Comparison of ENCODE assay signal across 8 mouse cellular contexts in the genomic region with DNA sequence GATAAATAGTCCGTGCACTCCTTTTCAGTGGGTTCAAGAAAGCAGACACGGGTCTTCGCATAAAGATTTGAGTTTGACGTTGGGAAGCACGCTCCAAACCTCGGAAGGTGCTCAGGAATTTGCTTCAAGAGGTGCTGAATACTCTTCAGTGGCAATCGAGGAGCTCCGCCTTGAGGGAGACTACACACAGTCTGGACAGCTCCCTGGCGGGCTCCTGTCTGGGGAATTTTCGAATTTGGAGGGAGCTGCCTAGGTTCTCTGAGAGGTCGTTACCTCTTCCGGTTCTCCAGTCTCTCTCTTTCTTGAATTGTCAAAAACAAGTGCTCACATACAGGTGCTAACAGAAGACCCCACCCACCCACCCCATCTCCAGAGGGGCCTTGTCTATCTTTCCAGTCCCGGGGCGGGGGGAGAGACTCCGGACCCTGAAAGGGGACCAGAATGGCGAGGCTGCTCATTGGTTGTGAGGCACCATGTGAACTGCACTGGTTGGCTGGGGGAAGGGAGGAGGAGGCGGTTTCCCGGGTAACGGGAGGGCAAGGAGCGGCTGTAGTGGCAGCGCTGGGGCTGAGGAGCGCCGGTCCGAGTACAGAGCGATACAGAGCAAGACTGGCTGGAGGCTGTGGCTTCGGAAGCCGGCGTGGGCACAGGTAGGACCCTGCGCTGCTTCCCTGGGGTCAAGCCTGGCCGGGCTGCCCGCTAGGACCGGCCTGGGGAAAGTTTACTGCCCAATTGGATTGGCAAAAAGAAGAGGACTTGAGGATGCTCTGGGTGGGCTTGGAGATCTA. TPM values are rescaled to one million over a fixed set of nuclear protein-coding genes. Genes with fewer than 3 reads are reported as not detected.
DNase-seq lines count a peak whose midpoint lies in the region; ATAC-seq and TF ChIP-seq lines count a peak whose summit lies in the region.

No protein-coding gene starts in this region.

- H3K36me3 ChIP-seq in intestine, postnatal 0 days (ENCODE audit: control insufficient read depth, insufficient read depth): no peaks in the 10 kb centered on the region

- peak overlapping the region; percentile 48 for H3K4me2 ChIP-seq in intestine, postnatal 0 days (replicated peaks; ENCODE audit: low read depth)

- ATAC-seq in activated CD4-positive, CD25-positive, alpha-beta regulatory T cell, adult 4 months: peak; percentile 81
- peak; percentile 49 for ATAC-seq in granulocyte monocyte progenitor cell, adult 5-6 weeks (replicated peaks; ENCODE audit: poor library complexity, severe bottlenecking)
- ATAC-seq in intestine, postnatal 0 days: 0 out of 2 replicates have a peak, but pooled peaks have one; percentile 41
- ATAC-seq in megakaryocyte-erythroid progenitor cell, adult 5-6 weeks (replicated peaks; ENCODE audit: low FRiP score, low TSS enrichment, poor library complexity, severe bottlenecking): peak; percentile 67; the same call in 1 of the 2 replicates

- H3K27ac ChIP-seq in intestine, postnatal 0 days (ENCODE audit: low read depth, low read length): no peak overlapping the region

- DNase-seq in cerebellum, postnatal 4 days (ENCODE audit: low spot score in 2 of 2): peak; percentile 76 to 84
- peak; percentile 86 to 91 for DNase-seq in left cerebral cortex, postnatal 10 days (ENCODE audit: extremely low spot score in 1 of 2, low spot score in 2 of 2)
- peak; percentile 88 for DNase-seq in right cerebral cortex, postnatal 25 days
- no peak for DNase-seq in c-Kit-positive CD71-positive TER-119-positive erythroid progenitor cells, embryonic 14.5 days (ENCODE audit: low spot score)

- intact Hi-C loops in left cerebral cortex, postnatal 10 days (cut with DNase I): loop anchor here (2.0 kb wide), 1 partner anchor 162 kb away; no protein-coding TSS in a partner anchor

- no peak for TF ChIP-seq CTCF in intestine, postnatal 0 days (IDR thresholded peaks at IDR 0.05; ENCODE audit: low read depth)

- H3K9ac ChIP-seq in intestine, postnatal 0 days (ENCODE audit: low read depth, low read length): no peak overlapping the region

- H3K27me3 ChIP-seq in intestine, postnatal 0 days (replicated peaks; ENCODE audit: control insufficient read depth, insufficient read depth, low read length): peaks cover 30% of the 10 kb centered on the region

- H3K4me3 ChIP-seq in intestine, postnatal 0 days (ENCODE audit: low read depth, low read length): peak overlapping the region; percentile 15

- 4% methylated on average over 32 of the region's 32 CpGs for WGBS in intestine, postnatal 0 days

- H3K4me1 ChIP-seq in intestine, postnatal 0 days (replicated peaks; ENCODE audit: control insufficient read depth, insufficient read depth, low read length): no peaks in the 10 kb centered on the region; the same call in 1 of the 2 replicates

- H3K9me3 ChIP-seq in intestine, postnatal 0 days (ENCODE audit: control insufficient read depth): no peaks in the 10 kb centered on the region

RNA-seq across cellular contexts. Expression of a gene that starts 50.2 kb away (rescaled TPM):
- 10 to 100 TPM; 14.2 to 16.6 TPM for polyA plus RNA-seq in activated CD4-positive, CD25-positive, alpha-beta regulatory T cell, adult 4 months (2017; shearing (Covaris generic))
- 31.9 and 38.7 TPM in 2 replicates for total RNA-seq in granulocyte monocyte progenitor cell, adult 5-6 weeks (2014; fragmentation: Nextera tagmentation)
- 18.2 and 26.1 TPM in 2 replicates for total RNA-seq in granulocyte monocyte progenitor cell, adult 5-6 weeks (2017)
- 5.8 and 8.4 TPM in 2 replicates for polyA plus RNA-seq in intestine, postnatal 0 days (2015; fragmentation: Nextera tagmentation; extraction: Ambion mirVana)
- total RNA-seq in left cerebral cortex, postnatal 10 days (2021): 100 to 1,000 TPM; 116 to 131 TPM
- 1.4 and 2.6 TPM in 2 replicates for total RNA-seq in megakaryocyte-erythroid progenitor cell, adult 5-6 weeks (2014; fragmentation: Nextera tagmentation)
- 1.4 and 1.5 TPM in 2 replicates for total RNA-seq in megakaryocyte-erythroid progenitor cell, adult 5-6 weeks (2017)

Comparison
In these comparisons a context has a peak if more than half of its experiments do, and no peak if none do; other contexts are left out.
1. RNA of a gene that starts 50.2 kb away (total RNA-seq): 116 to 131 TPM in left cerebral cortex, postnatal 10 days and 18.2 to 38.7 TPM in granulocyte monocyte progenitor cell, adult 5-6 weeks; 1.4 to 2.6 TPM in megakaryocyte-erythroid progenitor cell, adult 5-6 weeks; every median in the first group is over 4 times any median in the second.
2. Peak in every context shown above with its lines, with median percentiles within 50 percentile points of each other: ATAC-seq.